Mouse (Mus musculus) left cerebral cortex, postnatal 25 days (tissue): ENCODE results near the gene Gstp3. TPM values are rescaled to one million over a fixed set of nuclear protein-coding genes. Genes with fewer than 3 reads are reported as not detected.

ENCODE experiments used
- DNase-seq, 2 experiments: peaks; one replicate each; pipeline ENCODE4 v3.0.0; 2022; ENCODE audit warnings: low spot score in 2 of 2, mixed read lengths in 1 of 2
- intact Hi-C: fragments of 180-260 bp; cut with DNase I; formaldehyde crosslinking; loops from one replicate; pipeline ENCODE4 v1.15.1; 2025
- total RNA-seq, 2 experiments: library from RNA; stranded (reverse); gene quantifications; 2 replicates each; pipeline ENCODE4 v1.2.3; 2021

Gene Gstp3
- total RNA-seq, 2 experiments from 2014 or later: not detected

- no peak for DNase-seq
- intact Hi-C loops: loop anchor here (5.0 to 10.0 kb wide), 3 partner anchors 77 to 289 kb away; partner anchors contain the start of gene Grk2
Measured at GRCm38 (mm10) chr19:4015635-4016034, 43.7 kb downstream of the Gstp3 start.

- intact Hi-C loops: loop anchor here (5.0 to 10.0 kb wide), 3 partner anchors 77 to 290 kb away; partner anchors contain the start of gene Grk2
- no peak for DNase-seq
Measured at GRCm38 (mm10) chr19:4014802-4015201, 44.6 kb downstream of the Gstp3 start.

- intact Hi-C loops: loop anchor here (1.0 to 10.0 kb wide), 2 partner anchors 67 to 292 kb away; partner anchors contain the start of gene Grk2
- DNase-seq: no peak
Measured at GRCm38 (mm10) chr19:4013066-4013465, 46.3 kb downstream of the Gstp3 start.

DNA sequence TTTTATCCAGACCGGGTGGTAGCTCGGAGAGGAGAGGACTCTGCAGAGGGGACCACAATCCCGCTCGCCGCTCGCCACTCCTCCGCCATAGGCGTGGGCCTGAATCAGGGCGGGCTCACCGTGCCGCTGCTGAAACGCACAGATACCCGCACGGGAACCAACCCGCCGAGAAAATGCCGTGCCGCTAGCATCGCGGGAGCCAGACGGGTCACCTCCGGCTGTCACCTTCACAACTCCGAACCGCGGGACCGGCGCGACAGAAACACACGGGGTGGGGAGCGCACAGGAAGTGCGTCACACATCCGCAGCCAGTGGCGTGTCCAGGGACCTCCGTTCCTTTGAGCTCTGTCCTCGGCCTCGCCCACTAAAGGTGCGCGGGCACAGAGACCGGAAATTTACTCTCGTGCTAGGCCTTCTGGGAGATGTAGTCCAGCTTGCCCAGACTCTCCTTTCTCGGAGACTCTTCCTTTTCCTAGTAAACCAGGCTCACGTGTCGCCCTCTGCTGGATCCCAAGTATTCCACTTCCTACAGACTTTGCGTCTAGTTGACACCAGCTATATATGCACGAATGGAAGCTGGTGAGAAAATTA, 46.8 kb downstream of the Gstp3 start, which contains the start of gene Ndufv1:
TSS of gene Ndufv1 (minus strand) at position 375 of the 591 bp plus-strand sequence.
- intact Hi-C loops: loop anchor here (1.0 to 10.0 kb wide), 3 partner anchors 12 to 292 kb away; partner anchors contain the start of genes Gm49405, Grk2 and Nudt8

GRCm38 (mm10) chr19:4011086-4011485, 48.3 kb downstream of the Gstp3 start:
- DNase-seq: no peak
- intact Hi-C loops: loop anchor here (10.0 kb wide), 1 partner anchor 294 kb away; the partner anchor contains the start of gene Grk2

More for the DNA sequence above, 46.8 kb downstream of the Gstp3 start, which contains the start of gene Ndufv1:
- DNase-seq: peak; percentile 98 to 100

Other genes with a start within 250 kb of the Gstp3 start
- gene Chka, start 207.8 kb downstream of the Gstp3 start, total RNA-seq: 10 to 100 TPM; 82.8 to 93.7 TPM
- 10 to 100 TPM; 15.3 to 16.4 TPM for gene Tcirg1, start 152.4 kb downstream of the Gstp3 start, total RNA-seq
- gene Ndufs8, start 146.8 kb downstream of the Gstp3 start, total RNA-seq: 100 to 1,000 TPM; 124 to 137 TPM
- gene Aldh3b1, start 129.8 kb downstream of the Gstp3 start, total RNA-seq: 1 to 10 TPM; 2.2 to 2.4 TPM
- gene Unc93b1, start 124.4 kb downstream of the Gstp3 start, total RNA-seq: 10 to 100 TPM; 14.1 to 16.1 TPM
- gene Aldh3b3, start 100.9 kb downstream of the Gstp3 start, total RNA-seq: under 1 TPM in 1 of 2 experiments, not detected in 1; 0.11 TPM
- gene Aldh3b2, start 87.2 kb downstream of the Gstp3 start, total RNA-seq: 1 to 10 TPM; 1.7 to 2.1 TPM
- gene Acy3, start 73.0 kb downstream of the Gstp3 start, total RNA-seq: 1 to 10 TPM; 3.2 to 3.4 TPM
- not detected for gene Tbx10, start 66.8 kb downstream of the Gstp3 start, total RNA-seq
- gene Nudt8, start 59.0 kb downstream of the Gstp3 start, total RNA-seq: 1 to 10 TPM; 7.0 to 7.3 TPM
- gene Gm49405, start 58.9 kb downstream of the Gstp3 start, total RNA-seq: 1 to 10 TPM; 1.1 to 1.6 TPM
- 1 to 10 TPM; 4.4 to 5.1 TPM for gene Doc2g, start 56.3 kb downstream of the Gstp3 start, total RNA-seq
- gene Ndufv1, start 46.8 kb downstream of the Gstp3 start, total RNA-seq: 100 to 1,000 TPM; 221 to 241 TPM
- gene Gstp1, start 21.6 kb downstream of the Gstp3 start, total RNA-seq: 100 to 1,000 TPM; 266 to 294 TPM
- 10 to 100 TPM; 30.7 to 33.1 TPM for gene Gstp2, start 13.5 kb downstream of the Gstp3 start, total RNA-seq
- gene Cabp2, start 22.0 kb upstream of the Gstp3 start, total RNA-seq: not detected
- gene Cdk2ap2, start 37.6 kb upstream of the Gstp3 start, total RNA-seq: 10 to 100 TPM; 31.8 to 35.3 TPM
- gene Pitpnm1, start 40.4 kb upstream of the Gstp3 start, total RNA-seq: 100 to 1,000 TPM; 208 to 215 TPM
- gene Aip, start 66.3 kb upstream of the Gstp3 start, total RNA-seq: 100 to 1,000 TPM; 116 to 118 TPM
- not detected for gene Gpr152, start 80.2 kb upstream of the Gstp3 start, total RNA-seq
- not detected for gene Cabp4, start 84.5 kb upstream of the Gstp3 start, total RNA-seq
- gene Coro1b, start 89.0 kb upstream of the Gstp3 start, total RNA-seq: 10 to 100 TPM; 75.6 to 82.8 TPM
- 1 to 10 TPM; 1.1 to 2.0 TPM for gene Ptprcap, start 94.0 kb upstream of the Gstp3 start, total RNA-seq
- gene Rps6kb2, start 103.8 kb upstream of the Gstp3 start, total RNA-seq: 10 to 100 TPM; 28.5 to 32.0 TPM
- gene Carns1, start 115.9 kb upstream of the Gstp3 start, total RNA-seq: 1 to 10 TPM; 6.6 to 8.7 TPM
- 1 to 10 TPM; 1.3 to 2.0 TPM for gene Tbc1d10c, start 131.7 kb upstream of the Gstp3 start, total RNA-seq
- gene Ppp1ca, start 132.5 kb upstream of the Gstp3 start, total RNA-seq: 100 to 1,000 TPM; 318 to 320 TPM
- 1 to 10 TPM; 6.9 to 8.0 TPM for gene Rad9a, start 142.1 kb upstream of the Gstp3 start, total RNA-seq
- gene Clcf1, start 154.7 kb upstream of the Gstp3 start, total RNA-seq: 1 to 10 TPM in 1 of 2 experiments, under 1 TPM in 1; 0.96 to 1.2 TPM
- gene AC109138.7, start 154.8 kb upstream of the Gstp3 start, total RNA-seq: not detected
- gene Pold4, start 172.3 kb upstream of the Gstp3 start, total RNA-seq: 10 to 100 TPM; 14.0 to 18.6 TPM
- gene Ssh3, start 209.6 kb upstream of the Gstp3 start, total RNA-seq: 10 to 100 TPM; 52.3 to 58.2 TPM
- gene Ankrd13d, start 223.6 kb upstream of the Gstp3 start, total RNA-seq: 10 to 100 TPM; 70.0 to 76.6 TPM
- gene Grk2, start 246.7 kb upstream of the Gstp3 start, total RNA-seq: 100 to 1,000 TPM; 217 to 223 TPM